Mouse (Mus musculus) kidney, adult 10 weeks (tissue): ENCODE data around the gene Gstt3. TPM values are rescaled to one million over a fixed set of nuclear protein-coding genes. Genes with fewer than 3 reads are reported as not detected.

Experiments used
- polyA plus RNA-seq: library from polyadenylated mRNA; stranded (reverse); fragments of 350-450 nt; fragmentation: Illumina TruSeq; extraction: RNeasy Lipid Tissue Mini Kit (QIAGEN cat#74804); gene quantifications from one replicate; pipeline ENCODE4 v1.2.3, GENCODE M21; 2014; ENCODE audit warnings: low read depth, low replicate concordance

Gene Gstt3
- polyA plus RNA-seq = 38.1 TPM

GRCm38 (mm10) chr10:75780769-75781578, at the start of gene Gstt3, which contains the start of gene Gm20441:
Gene Gstt3 (minus strand): TSS chr10:75781414.
Gene Gm20441 (minus strand): TSS chr10:75780954.

GRCm38 (mm10) chr10:75822443-75822842, 41.2 kb upstream of the Gstt3 start, which contains the start of gene Gstt4:
Gene Gstt4 (minus strand): TSS chr10:75822543.

GRCm38 (mm10) chr10:75798176-75798696, 17.0 kb upstream of the Gstt3 start, which contains the start of gene Gstt1:
Gene Gstt1 (minus strand): TSS chr10:75798584.

GRCm38 (mm10) chr10:75772795-75773664, 8.2 kb downstream of the Gstt3 start, which contains the start of gene Ddt:
Gene Ddt (minus strand): TSS chr10:75773414.

GRCm38 (mm10) chr10:75763682-75764518, 17.3 kb downstream of the Gstt3 start, which contains the start of gene Cabin1:
Gene Cabin1 (minus strand): TSS chr10:75764341.

Other genes with a start within 250 kb of the Gstt3 start
- 2.0 TPM for gene Lrrc75b, start 221.1 kb downstream of the Gstt3 start, polyA plus RNA-seq
- 20.9 TPM for gene Ggt1, start 219.8 kb downstream of the Gstt3 start, polyA plus RNA-seq
- 0.77 TPM for gene Ggt5, start 192.1 kb downstream of the Gstt3 start, polyA plus RNA-seq
- gene Susd2, start 137.4 kb downstream of the Gstt3 start, polyA plus RNA-seq = 16.4 TPM
- gene Cabin1, start 17.1 kb downstream of the Gstt3 start, polyA plus RNA-seq = 5.2 TPM
- 13.3 TPM for gene Ddt, start 8.0 kb downstream of the Gstt3 start, polyA plus RNA-seq
- gene Gm20441, start 460 bp downstream of the Gstt3 start, polyA plus RNA-seq = not detected
- 18.6 TPM for gene Gstt1, start 17.2 kb upstream of the Gstt3 start, polyA plus RNA-seq
- not detected for gene Gstt4, start 41.1 kb upstream of the Gstt3 start, polyA plus RNA-seq
- gene Gstt2, start 56.0 kb upstream of the Gstt3 start, polyA plus RNA-seq = 16.4 TPM
- 1.9 TPM for gene Mif, start 78.8 kb upstream of the Gstt3 start, polyA plus RNA-seq
- gene Derl3, start 112.0 kb upstream of the Gstt3 start, polyA plus RNA-seq = not detected
- 10.3 TPM for gene Smarcb1, start 140.2 kb upstream of the Gstt3 start, polyA plus RNA-seq
- gene Chchd10, start 151.7 kb upstream of the Gstt3 start, polyA plus RNA-seq = 55.2 TPM
- gene Mmp11, start 155.1 kb upstream of the Gstt3 start, polyA plus RNA-seq = 1.3 TPM
- 0.36 TPM for gene Gm867, start 159.3 kb upstream of the Gstt3 start, polyA plus RNA-seq
- gene Vpreb3, start 161.6 kb upstream of the Gstt3 start, polyA plus RNA-seq = not detected
- not detected for gene Gm5134, start 173.1 kb upstream of the Gstt3 start, polyA plus RNA-seq